Mouse (Mus musculus): ENCODE measurements around the gene Ralgps1. TPM values are rescaled to one million over a fixed set of nuclear protein-coding genes. Genes with fewer than 3 reads are reported as not detected.
A peak's percentile ranks its signal among the peaks of the same experiment; 100 is the strongest.

Ralgps1 gene
- total and polyA plus RNA-seq, 3 experiments, result 0.62 to 2.1 (median 1.5) TPM

DNA sequence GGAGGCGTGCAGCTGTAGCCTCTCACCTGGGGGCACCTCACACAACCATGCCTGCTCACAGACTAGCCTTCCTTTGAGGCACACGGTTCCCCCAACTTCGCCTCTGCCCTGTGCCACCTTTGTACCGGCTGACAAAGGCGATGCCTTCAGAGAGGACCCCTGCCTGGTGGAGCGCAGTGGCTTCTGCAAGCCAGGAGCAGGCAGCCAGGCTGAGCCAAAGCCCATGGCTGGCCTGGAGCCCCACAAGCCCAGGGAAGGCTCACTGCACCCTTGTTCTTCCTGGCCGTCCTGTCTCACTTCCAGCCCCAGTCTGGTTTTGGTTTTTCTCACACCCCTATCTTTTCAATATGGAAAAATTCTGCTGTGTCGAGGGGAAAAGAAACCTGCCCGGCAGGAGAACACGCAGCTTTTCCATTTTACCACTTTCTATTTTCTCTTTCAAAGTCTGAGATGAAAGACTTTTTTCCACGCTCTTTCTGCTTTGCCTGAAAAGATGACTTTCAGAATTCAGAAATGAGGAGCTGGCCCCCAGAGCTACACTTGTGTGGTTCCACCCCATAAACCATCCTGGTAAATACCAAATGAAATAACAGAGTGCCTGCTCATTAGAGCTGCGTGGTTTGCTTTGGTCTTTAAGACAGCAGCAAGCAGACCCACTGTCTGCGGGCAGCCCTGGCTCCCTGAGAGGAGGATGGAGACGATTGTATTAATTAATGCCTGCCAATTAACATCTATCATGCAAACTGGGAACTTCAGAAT, 191.9 kb downstream of the Ralgps1 start:
- no peak overlapping the region for H3K4me3 ChIP-seq (replicated peaks in 1 of 3; ENCODE audit: low read depth in 2 of 3, low read length in 2 of 3, poor library complexity in 1 of 3)
- dilution Hi-C loops (cut with MboI; ENCODE audit: extremely low pct_ligation_motif_present, extremely low pct_unique_long_range_greater_than_20kb, low sequenced_read_pairs), result no loop called here
- no peaks in the 10 kb centered on the region for H3K27me3 ChIP-seq (replicated peaks)
- no peaks in the 10 kb centered on the region for H3K36me3 ChIP-seq (replicated peaks in 1 of 2; ENCODE audit: control insufficient read depth in 1 of 2, insufficient read depth in 1 of 2, low read length in 1 of 2)
- TF ChIP-seq ETS1 (conservative IDR thresholded peaks at IDR 0.05; ENCODE audit: low read depth, low read length), result peak; percentile 72
- TF ChIP-seq CHD2 (IDR thresholded peaks at IDR 0.05; ENCODE audit: low read length), result no peak
- no peak for TF ChIP-seq RAD21 (IDR thresholded peaks at IDR 0.05; ENCODE audit: low read depth, low read length)
- peak; percentile 48; the same call in 1 of the 2 replicates for TF ChIP-seq JUN (IDR thresholded peaks at IDR 0.05; ENCODE audit: insufficient read depth, low read depth, low read length)
- TF ChIP-seq SIN3A (IDR thresholded peaks at IDR 0.05; ENCODE audit: low read length), result no peak
- DNase-seq (ENCODE audit: extremely low read depth), result peak; percentile 23
- in situ Hi-C loops (cut with MboI; ENCODE audit: low pct_ligation_motif_present, low pct_unique_long_range_greater_than_20kb, low sequenced_read_pairs), result no loop called here
- H3K27ac ChIP-seq (ENCODE audit: insufficient read depth, low read depth), result no peak overlapping the region
- H3K4me2 ChIP-seq (ENCODE audit: insufficient read depth, low read depth, poor library complexity, severe bottlenecking), result 0 out of 2 replicates have a peak overlapping the region, but pooled peaks have one; percentile 21
- H3K4me1 ChIP-seq (ENCODE audit: control insufficient read depth in 1 of 2, insufficient read depth in 2 of 2), result peaks cover 27 to 41% of the 10 kb centered on the region in 2 experiments
- no peaks in the 10 kb centered on the region for H3K79me2 ChIP-seq (replicated peaks; ENCODE audit: control insufficient read depth, extremely low read depth, insufficient read depth, poor library complexity, severe bottlenecking)
- no peaks in the 10 kb centered on the region for H3K9me3 ChIP-seq (replicated peaks; ENCODE audit: low read length)
- H3K9ac ChIP-seq (ENCODE audit: insufficient read depth, low read depth), result no peak overlapping the region

DNA sequence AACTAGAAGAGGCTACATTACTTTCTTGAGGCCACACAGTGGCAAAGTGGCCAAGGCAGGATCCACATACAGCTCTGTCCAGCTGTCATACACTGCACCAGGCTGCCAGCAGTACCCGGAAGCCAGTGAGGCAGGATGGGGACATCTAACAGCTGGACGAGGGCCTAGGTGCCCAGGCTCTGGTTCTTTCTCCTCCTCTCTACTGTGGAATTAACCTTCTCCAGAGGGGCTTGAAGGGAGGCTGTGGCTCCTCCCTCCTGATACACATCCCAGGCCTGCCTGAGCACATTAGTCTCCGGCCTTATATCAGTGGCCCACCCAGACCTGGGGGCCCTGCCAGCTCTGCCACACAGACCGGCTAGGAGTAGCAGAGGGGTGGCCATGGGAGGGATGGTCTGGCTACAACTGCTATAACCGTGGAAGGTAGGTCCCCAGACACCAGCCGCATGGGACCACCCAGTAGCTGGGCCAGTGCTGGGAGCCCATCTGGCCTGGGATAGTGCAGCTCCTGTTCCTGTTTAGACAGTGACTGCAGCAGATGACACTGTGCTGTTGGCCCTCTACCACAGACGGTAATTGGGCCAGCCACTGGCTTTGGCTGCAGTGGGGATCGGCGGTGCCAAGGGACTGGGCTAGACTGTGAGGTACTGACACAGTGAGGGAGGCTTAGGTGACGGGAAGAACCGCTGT, 192.9 kb downstream of the Ralgps1 start:
- no peak for DNase-seq (ENCODE audit: extremely low read depth)
- in situ Hi-C loops (cut with MboI; ENCODE audit: low pct_ligation_motif_present, low pct_unique_long_range_greater_than_20kb, low sequenced_read_pairs) (no loop called here), dilution Hi-C loops (cut with MboI; ENCODE audit: extremely low pct_ligation_motif_present, extremely low pct_unique_long_range_greater_than_20kb, low sequenced_read_pairs) (no loop called here)
- no peak overlapping the region for H3K27ac ChIP-seq (ENCODE audit: insufficient read depth, low read depth)
- no peak for TF ChIP-seq POLR2AphosphoS2 (IDR thresholded peaks at IDR 0.05; ENCODE audit: low read depth, low read length)
- no peak for TF ChIP-seq NELFE (IDR thresholded peaks at IDR 0.05; ENCODE audit: low read depth, low read length)
- no peak for TF ChIP-seq CHD2 (IDR thresholded peaks at IDR 0.05; ENCODE audit: low read length)
- no peak for TF ChIP-seq PAX5 (IDR thresholded peaks at IDR 0.05; ENCODE audit: low read length)
- no peak for TF ChIP-seq ETS1 (conservative IDR thresholded peaks at IDR 0.05; ENCODE audit: low read depth, low read length)
- no peak for TF ChIP-seq JUND (conservative IDR thresholded peaks at IDR 0.05; ENCODE audit: low read depth, low read length)
- no peak for TF ChIP-seq USF2 (conservative IDR thresholded peaks at IDR 0.05; ENCODE audit: low read depth, low read length)
- no peak for TF ChIP-seq CHD1 (IDR thresholded peaks at IDR 0.05; ENCODE audit: low read depth, low read length)
- TF ChIP-seq MAZ (IDR thresholded peaks at IDR 0.05; ENCODE audit: low read depth, low read length), result no peak
- TF ChIP-seq USF1 (IDR thresholded peaks at IDR 0.05; ENCODE audit: low read depth, low read length), result no peak
- TF ChIP-seq TCF12 (IDR thresholded peaks at IDR 0.05; ENCODE audit: low read depth, low read length), result no peak
- TF ChIP-seq TBP (conservative IDR thresholded peaks at IDR 0.05; ENCODE audit: low read depth, low read length), result no peak
- TF ChIP-seq ZC3H11A (IDR thresholded peaks at IDR 0.05; ENCODE audit: low read depth, low read length), result no peak
- TF ChIP-seq SMC3 (IDR thresholded peaks at IDR 0.05; ENCODE audit: low read depth, low read length), result no peak
- no peak for TF ChIP-seq HCFC1 (IDR thresholded peaks at IDR 0.05; ENCODE audit: low read depth, low read length)
- H3K9me3 ChIP-seq (replicated peaks; ENCODE audit: low read length), result no peaks in the 10 kb centered on the region
- no peak overlapping the region for H3K4me3 ChIP-seq (replicated peaks in 1 of 3; ENCODE audit: low read depth in 2 of 3, low read length in 2 of 3, poor library complexity in 1 of 3)
- no peaks in the 10 kb centered on the region for H3K36me3 ChIP-seq (replicated peaks in 1 of 2; ENCODE audit: control insufficient read depth in 1 of 2, insufficient read depth in 1 of 2, low read length in 1 of 2)
- no peak overlapping the region for H3K4me2 ChIP-seq (ENCODE audit: insufficient read depth, low read depth, poor library complexity, severe bottlenecking)
- H3K27me3 ChIP-seq (replicated peaks), result no peaks in the 10 kb centered on the region
- no peak overlapping the region for H3K9ac ChIP-seq (ENCODE audit: insufficient read depth, low read depth)
- H3K79me2 ChIP-seq (replicated peaks; ENCODE audit: control insufficient read depth, extremely low read depth, insufficient read depth, poor library complexity, severe bottlenecking), result no peaks in the 10 kb centered on the region
- peaks cover 27 to 44% of the 10 kb centered on the region in 2 experiments for H3K4me1 ChIP-seq (ENCODE audit: control insufficient read depth in 1 of 2, insufficient read depth in 2 of 2)

All from CH12.LX (cell line).